Mouse (Mus musculus): ENCODE measurements around the gene Mthfsd.

DNA sequence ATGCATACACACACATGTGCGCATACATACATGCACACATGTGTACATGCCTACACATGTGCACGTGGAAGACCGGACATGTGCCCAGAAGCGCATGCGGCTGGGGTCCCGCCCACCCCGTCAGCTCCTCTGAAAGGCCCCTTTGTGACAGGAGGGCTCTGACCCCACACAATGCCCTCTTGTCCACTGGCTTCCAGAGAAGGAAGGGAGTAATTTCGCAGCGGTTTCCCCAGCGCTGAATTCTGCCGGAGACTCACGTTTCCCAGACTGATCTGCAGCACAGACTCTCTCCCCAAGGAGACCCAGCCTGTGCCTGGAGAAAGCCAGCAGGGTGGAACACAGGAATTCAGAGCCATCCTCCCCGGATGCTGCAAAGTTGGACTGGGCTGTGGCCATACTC, 44.5 kb downstream of the Mthfsd start:
- no peak for TF ChIP-seq POLR2A (IDR thresholded peaks at IDR 0.05; ENCODE audit: insufficient read length, low read depth)
- no peak for TF ChIP-seq MAX (IDR thresholded peaks at IDR 0.05; ENCODE audit: low read depth)
